Mouse (Mus musculus) embryonic facial prominence, embryonic 11.5 days (tissue): ENCODE measurements at regions not wholly inside any gene's neighbourhood (a gene's known extent, or its start where the extent isn't known, plus 50 kb on each side); places are given as distances from the start of the nearest gene placed in this dataset.

Experiments used
- ATAC-seq: fragments of 200-750 bp; cut with Nextera tagmentation; replicated peaks from 2 replicates; pipeline ENCODE4 v1.8.0; 2017; ENCODE audit warnings: low read depth; ENCODE audit not compliant: insufficient number of reproducible peaks, low FRiP score, low TSS enrichment
- DNase-seq: peaks from one replicate; pipeline ENCODE4 v3.0.0-alpha.2; 2015; ENCODE audit warnings: low spot score
- H3K27ac ChIP-seq: fragments of 300-500 bp; sonication (generic); replicated peaks from 2 replicates; pipeline ENCODE4 v1.5.1; 2014; ENCODE audit warnings: mild to moderate bottlenecking, low read depth, low read length, control low read depth
- H3K27me3 ChIP-seq: fragments of 300-500 bp; sonication (generic); 2 replicates; pipeline ENCODE4 v1.6.1; 2014; ENCODE audit warnings: mild to moderate bottlenecking, low read length, moderate library complexity, mixed read lengths; ENCODE audit not compliant: control insufficient read depth, insufficient read depth
- H3K36me3 ChIP-seq: fragments of 300-500 bp; sonication (generic); replicated peaks from 2 replicates; pipeline ENCODE4 v1.6.1; 2014; ENCODE audit warnings: low read depth, mild to moderate bottlenecking, low read length, moderate library complexity, mixed read lengths; ENCODE audit not compliant: control insufficient read depth, insufficient read depth
- H3K4me1 ChIP-seq: fragments of 300-500 bp; sonication (generic); 2 replicates; pipeline ENCODE4 v1.6.1; 2014; ENCODE audit warnings: low read length, mixed read lengths; ENCODE audit not compliant: control insufficient read depth, insufficient read depth
- H3K4me2 ChIP-seq: fragments of 300-500 bp; sonication (generic); 2 replicates; pipeline ENCODE4 v1.6.1; 2014; ENCODE audit warnings: low read depth, mild to moderate bottlenecking, control low read depth, low read length, moderate library complexity
- H3K4me3 ChIP-seq: fragments of 300-500 bp; sonication (generic); 2 replicates; pipeline ENCODE4 v1.5.1; 2014; ENCODE audit warnings: low read depth, low read length, control low read depth
- H3K9ac ChIP-seq: fragments of 300-500 bp; sonication (generic); replicated peaks from 2 replicates; pipeline ENCODE4 v1.6.1; 2014; ENCODE audit warnings: mild to moderate bottlenecking, control low read depth, low read length
- H3K9me3 ChIP-seq: fragments of 300-500 bp; sonication (generic); replicated peaks from 2 replicates; pipeline ENCODE4 v1.6.1; 2016; ENCODE audit warnings: mild to moderate bottlenecking, low read length, inconsistent platforms, mixed read lengths; ENCODE audit not compliant: control insufficient read depth
- WGBS: fragments of 180-500 bp; shearing (Covaris S2); extraction: QIAGEN DNeasy Blood & Tissue Kit; methylation state at CpG from one replicate; pipeline ENCODE4 v1.1.7; 2014; 5-methylcytosine and 5-hydroxymethylcytosine counted together

- H3K4me1 ChIP-seq: no peaks in the 10 kb centered on the region
- ATAC-seq (no peak), DNase-seq (no peak)
- no peak overlapping the region for H3K4me3 ChIP-seq
- H3K27ac ChIP-seq: no peak overlapping the region
- no peaks in the 10 kb centered on the region for H3K36me3 ChIP-seq
- 86% methylated on average over 3 of the region's 3 CpGs for WGBS
- H3K9ac ChIP-seq: no peak overlapping the region
- no peaks in the 10 kb centered on the region for H3K9me3 ChIP-seq
- no peaks in the 10 kb centered on the region for H3K27me3 ChIP-seq
- H3K4me2 ChIP-seq: no peak overlapping the region
Observed at GRCm38 (mm10) chr3:20820047-20820446, 453.1 kb upstream of the Agtr1b start.

GRCm38 (mm10) chr3:20819586-20819985 lies 452.6 kb upstream of the Agtr1b start:
- Histone ChIP-seq H3K4me1 (no peaks in the 10 kb centered on the region), H3K27me3 (no peaks in the 10 kb centered on the region), H3K4me2 (no peak overlapping the region), H3K36me3 (no peaks in the 10 kb centered on the region), H3K9ac (no peak overlapping the region), H3K4me3 (no peak overlapping the region), H3K9me3 (no peaks in the 10 kb centered on the region), H3K27ac (no peak overlapping the region)
- ATAC-seq (no peak), DNase-seq (no peak)
- WGBS: 66% methylated on average over 1 of the region's 1 CpGs

GRCm38 (mm10) chr3:20816613-20817012 lies 449.6 kb upstream of the Agtr1b start:
- Histone ChIP-seq H3K36me3 (no peaks in the 10 kb centered on the region), H3K4me1 (no peaks in the 10 kb centered on the region), H3K9me3 (no peaks in the 10 kb centered on the region), H3K27me3 (no peaks in the 10 kb centered on the region), H3K4me2 (no peak overlapping the region), H3K9ac (no peak overlapping the region), H3K27ac (no peak overlapping the region), H3K4me3 (no peak overlapping the region)
- 41% methylated on average over 1 of the region's 1 CpGs for WGBS
- ATAC-seq (no peak), DNase-seq (no peak)

GRCm38 (mm10) chr3:20794256-20794655 lies 427.3 kb upstream of the Agtr1b start:
- Histone ChIP-seq H3K27me3 (no peaks in the 10 kb centered on the region), H3K27ac (no peak overlapping the region), H3K9me3 (no peaks in the 10 kb centered on the region), H3K4me3 (no peak overlapping the region), H3K4me2 (no peak overlapping the region), H3K9ac (no peak overlapping the region), H3K36me3 (no peaks in the 10 kb centered on the region), H3K4me1 (no peaks in the 10 kb centered on the region)
- DNase-seq: no peak
- 51% methylated on average over 1 of the region's 1 CpGs for WGBS
- no peak for ATAC-seq

DNA sequence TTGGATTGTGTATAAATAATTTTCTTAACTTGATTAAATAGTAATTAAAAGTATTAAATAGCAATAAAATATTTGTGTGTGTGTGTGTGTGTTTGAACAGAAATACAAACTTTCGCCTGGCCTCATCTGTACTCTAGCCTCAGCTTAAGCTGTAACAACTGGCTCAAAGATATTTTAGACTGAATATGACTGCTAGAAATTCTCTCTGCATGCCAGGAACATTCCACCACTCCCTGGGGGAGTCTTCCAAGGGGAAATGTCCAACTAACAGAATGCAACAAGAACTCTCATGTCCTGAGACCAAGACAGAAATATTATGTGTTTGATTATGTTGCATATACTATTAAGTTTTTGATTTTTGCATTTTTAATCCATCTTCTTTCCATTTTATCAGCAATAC lies 425.5 kb upstream of the Agtr1b start:
- no peaks in the 10 kb centered on the region for H3K4me1 ChIP-seq
- no peak overlapping the region for H3K4me2 ChIP-seq
- H3K4me3 ChIP-seq: no peak overlapping the region
- 85% methylated on average over 1 of the region's 1 CpGs for WGBS
- no peaks in the 10 kb centered on the region for H3K27me3 ChIP-seq
- H3K9me3 ChIP-seq: no peaks in the 10 kb centered on the region
- H3K36me3 ChIP-seq: no peaks in the 10 kb centered on the region
- DNase-seq: peak; percentile 1
- H3K27ac ChIP-seq: no peak overlapping the region
- no peak overlapping the region for H3K9ac ChIP-seq
- ATAC-seq: no peak

GRCm38 (mm10) chr3:20777883-20778282 lies 410.9 kb upstream of the Agtr1b start:
- Histone ChIP-seq H3K36me3 (no peaks in the 10 kb centered on the region), H3K4me3 (no peak overlapping the region), H3K9ac (no peak overlapping the region), H3K27ac (no peak overlapping the region), H3K9me3 (no peaks in the 10 kb centered on the region), H3K4me1 (no peaks in the 10 kb centered on the region), H3K27me3 (no peaks in the 10 kb centered on the region), H3K4me2 (no peak overlapping the region)
- no peak for ATAC-seq
- no peak for DNase-seq

GRCm38 (mm10) chr3:20776964-20777304 lies 410.0 kb upstream of the Agtr1b start:
- Histone ChIP-seq H3K4me1 (no peaks in the 10 kb centered on the region), H3K27ac (no peak overlapping the region), H3K4me3 (no peak overlapping the region), H3K36me3 (no peaks in the 10 kb centered on the region), H3K27me3 (no peaks in the 10 kb centered on the region), H3K9ac (no peak overlapping the region), H3K4me2 (no peak overlapping the region), H3K9me3 (no peaks in the 10 kb centered on the region)
- no peak for DNase-seq
- ATAC-seq: no peak
- 85% methylated on average over 2 of the region's 2 CpGs for WGBS

GRCm38 (mm10) chr3:20776128-20776963 lies 409.4 kb upstream of the Agtr1b start:
- Histone ChIP-seq H3K27me3 (no peaks in the 10 kb centered on the region), H3K27ac (no peak overlapping the region), H3K4me3 (no peak overlapping the region), H3K9ac (no peak overlapping the region), H3K36me3 (no peaks in the 10 kb centered on the region), H3K4me2 (no peak overlapping the region), H3K4me1 (no peaks in the 10 kb centered on the region), H3K9me3 (no peaks in the 10 kb centered on the region)
- DNase-seq (no peak), ATAC-seq (no peak)
- WGBS: 81% methylated on average over 4 of the region's 4 CpGs
